Mouse (Mus musculus): ENCODE results near the gene Atp6v0d1. TPM values are rescaled to one million over a fixed set of nuclear protein-coding genes. Genes with fewer than 3 reads are reported as not detected.

Gene Atp6v0d1
- polyA plus RNA-seq, 1 experiment from 2014 or later = 96.2 TPM

DNA sequence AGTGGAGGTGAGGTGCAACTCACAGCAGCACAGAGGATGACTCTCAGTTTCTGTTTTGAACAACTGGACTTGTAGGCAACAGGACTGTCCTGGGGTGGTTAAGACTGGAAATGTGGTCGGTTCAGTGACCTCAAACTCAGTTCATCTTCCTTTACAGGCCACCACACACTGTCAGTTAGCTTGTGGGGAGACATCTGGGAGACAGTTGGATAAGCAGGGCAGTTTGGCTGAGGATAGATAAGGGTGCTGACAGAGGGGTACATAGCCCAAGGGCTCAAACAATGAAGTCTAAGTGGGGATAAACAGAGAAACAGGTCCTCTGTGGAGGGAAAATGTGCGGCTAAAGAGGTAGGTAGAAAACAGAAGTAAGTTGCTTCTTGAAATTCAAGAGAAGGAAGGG, 43.5 kb upstream of the Atp6v0d1 start:
- Histone ChIP-seq H3K4me2 (replicated peaks; ENCODE audit: low read depth) (no peak overlapping the region), H3K9ac (ENCODE audit: low read length) (no peak overlapping the region), H3K4me3 (ENCODE audit: low read depth, low read length) (no peak overlapping the region), H3K36me3 (ENCODE audit: control insufficient read depth, insufficient read depth, low read length) (no peaks in the 10 kb centered on the region), H3K27me3 (ENCODE audit: control insufficient read depth, insufficient read depth, low read length) (no peaks in the 10 kb centered on the region), H3K27ac (replicated peaks) (no peak overlapping the region), H3K9me3 (ENCODE audit: control insufficient read depth, low read length) (no peaks in the 10 kb centered on the region), H3K4me1 (replicated peaks; ENCODE audit: control insufficient read depth, insufficient read depth) (0 out of 2 replicates have a peak, but pooled peaks cover 4% of the 10 kb centered on the region)
- ATAC-seq (ENCODE audit: low FRiP score, low TSS enrichment) (no peak), DNase-seq (ENCODE audit: low spot score) (no peak)
- 67% methylated on average over 2 of the region's 2 CpGs for WGBS
- TF ChIP-seq EP300 (optimal IDR thresholded peaks at IDR 0.05) (no peak), CTCF (IDR thresholded peaks at IDR 0.05; ENCODE audit: low read depth) (no peak)

DNA sequence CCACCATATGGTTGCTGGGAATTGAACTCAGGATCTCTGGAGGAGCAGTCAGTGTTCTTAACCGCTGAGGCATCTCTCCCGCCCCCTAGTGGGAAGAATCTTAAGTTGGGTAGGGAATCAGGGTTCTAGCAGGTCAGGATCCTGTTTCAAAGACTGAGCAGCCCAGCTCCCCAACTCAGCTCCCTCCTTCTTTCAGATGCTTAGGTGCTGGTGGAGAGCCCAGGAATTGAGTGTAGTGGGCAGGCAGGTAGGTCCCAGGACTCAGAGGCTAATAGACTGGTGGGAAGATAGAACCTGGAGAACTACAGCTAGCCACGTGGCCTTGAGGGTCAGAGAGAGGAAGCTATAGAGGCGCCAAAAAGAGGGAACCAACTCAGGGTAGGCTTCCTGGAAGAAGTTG, 41.8 kb upstream of the Atp6v0d1 start:
- Histone ChIP-seq H3K4me2 (replicated peaks; ENCODE audit: low read depth) (no peak overlapping the region; the same call in 1 of the 2 replicates), H3K27ac (replicated peaks) (no peak overlapping the region), H3K9ac (ENCODE audit: low read length) (no peak overlapping the region), H3K27me3 (ENCODE audit: control insufficient read depth, insufficient read depth, low read length) (no peaks in the 10 kb centered on the region), H3K4me1 (replicated peaks; ENCODE audit: control insufficient read depth, insufficient read depth) (no peaks in the 10 kb centered on the region), H3K4me3 (ENCODE audit: low read depth, low read length) (no peak overlapping the region), H3K9me3 (ENCODE audit: control insufficient read depth, low read length) (no peaks in the 10 kb centered on the region), H3K36me3 (ENCODE audit: control insufficient read depth, insufficient read depth, low read length) (no peaks in the 10 kb centered on the region)
- TF ChIP-seq CTCF (IDR thresholded peaks at IDR 0.05; ENCODE audit: low read depth) = peak; percentile 69
- TF ChIP-seq EP300 (optimal IDR thresholded peaks at IDR 0.05) = no peak
- 42% methylated on average over 4 of the region's 4 CpGs for WGBS
- DNase-seq (ENCODE audit: low spot score) = no peak
- no peak for ATAC-seq (ENCODE audit: low FRiP score, low TSS enrichment)

DNA sequence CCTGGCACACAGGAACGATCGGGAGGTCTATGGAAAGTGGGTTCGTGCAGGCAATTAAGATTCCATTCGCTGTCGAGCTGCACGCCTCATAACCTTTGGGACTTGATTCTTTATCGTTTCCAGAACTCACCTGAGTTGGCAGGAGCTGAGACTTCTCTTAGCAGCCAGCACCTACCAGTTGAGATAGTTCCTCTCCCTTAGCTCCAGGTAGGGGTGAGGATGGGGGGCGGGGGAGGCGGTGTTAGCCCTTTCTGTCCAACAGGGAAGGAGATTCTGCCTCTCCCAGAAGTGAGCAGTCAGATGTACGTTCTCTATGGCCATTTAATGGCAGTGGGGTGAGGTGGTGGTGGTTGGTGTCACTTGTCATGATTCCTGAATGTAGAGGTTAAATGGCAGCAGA, 41.2 kb upstream of the Atp6v0d1 start:
- Histone ChIP-seq H3K36me3 (ENCODE audit: control insufficient read depth, insufficient read depth, low read length) (no peaks in the 10 kb centered on the region), H3K4me3 (ENCODE audit: low read depth, low read length) (peak overlapping the region; percentile 77), H3K27me3 (ENCODE audit: control insufficient read depth, insufficient read depth, low read length) (no peaks in the 10 kb centered on the region), H3K9ac (ENCODE audit: low read length) (peak overlapping the region; percentile 87), H3K4me2 (replicated peaks; ENCODE audit: low read depth) (peak overlapping the region; percentile 86), H3K9me3 (ENCODE audit: control insufficient read depth, low read length) (no peaks in the 10 kb centered on the region), H3K27ac (replicated peaks) (peak overlapping the region; percentile 92), H3K4me1 (replicated peaks; ENCODE audit: control insufficient read depth, insufficient read depth) (no peaks in the 10 kb centered on the region)
- 11% methylated on average over 10 of the region's 10 CpGs for WGBS
- TF ChIP-seq CTCF (IDR thresholded peaks at IDR 0.05; ENCODE audit: low read depth) (no peak), EP300 (optimal IDR thresholded peaks at IDR 0.05) (no peak)
- no peak for DNase-seq (ENCODE audit: low spot score)
- no peak for ATAC-seq (ENCODE audit: low FRiP score, low TSS enrichment)

DNA sequence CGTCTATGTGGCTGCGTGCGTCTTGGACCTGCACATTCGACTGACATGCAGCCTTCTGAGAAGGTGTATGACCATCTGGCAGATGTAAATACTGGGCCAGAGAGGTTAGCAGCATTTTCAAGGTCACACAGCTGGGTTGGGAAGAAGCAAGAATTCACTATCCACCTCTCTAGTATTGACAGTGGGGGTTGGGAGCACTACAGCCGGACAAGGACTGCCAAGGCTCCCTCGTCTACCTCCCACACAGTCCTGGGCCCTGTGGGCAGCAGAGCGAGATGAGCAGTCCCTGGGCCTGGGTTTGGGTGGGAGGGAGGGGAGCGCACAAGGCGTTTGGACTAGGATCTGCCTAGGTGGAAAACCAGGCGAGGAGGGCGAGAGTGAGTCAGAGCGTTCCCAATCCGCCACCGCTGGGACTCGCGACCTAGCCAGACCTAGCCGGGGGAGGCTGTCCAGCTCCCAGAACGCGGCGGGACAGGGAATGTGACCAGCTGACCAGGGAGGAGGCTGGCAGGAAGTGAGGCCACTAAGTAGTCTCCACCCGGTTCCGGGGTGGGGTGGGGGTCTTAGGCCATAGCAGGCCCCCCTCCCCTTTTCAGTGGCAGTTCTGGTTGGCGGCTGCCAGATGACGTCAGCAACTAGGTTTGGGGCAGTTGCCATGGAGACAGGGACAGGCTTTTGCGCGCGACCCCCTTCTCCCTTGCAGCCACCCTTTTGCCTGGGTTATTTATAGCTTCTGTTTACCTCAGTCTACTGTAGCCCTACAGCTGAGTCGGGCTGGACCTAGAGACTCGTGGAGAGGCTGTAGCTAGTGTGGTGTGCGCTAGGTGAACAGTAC, 40.6 kb upstream of the Atp6v0d1 start:
- Histone ChIP-seq H3K4me1 (replicated peaks; ENCODE audit: control insufficient read depth, insufficient read depth) (no peaks in the 10 kb centered on the region), H3K36me3 (ENCODE audit: control insufficient read depth, insufficient read depth, low read length) (no peaks in the 10 kb centered on the region), H3K4me3 (ENCODE audit: low read depth, low read length) (peak overlapping the region; percentile 77), H3K9ac (ENCODE audit: low read length) (peak overlapping the region; percentile 87), H3K27ac (replicated peaks) (peak overlapping the region; percentile 92), H3K4me2 (replicated peaks; ENCODE audit: low read depth) (peak overlapping the region; percentile 86), H3K9me3 (ENCODE audit: control insufficient read depth, low read length) (no peaks in the 10 kb centered on the region), H3K27me3 (ENCODE audit: control insufficient read depth, insufficient read depth, low read length) (no peaks in the 10 kb centered on the region)
- peak; percentile 77 for DNase-seq (ENCODE audit: low spot score)
- WGBS = under 1% methylated on average over 30 of the region's 30 CpGs
- TF ChIP-seq CTCF (IDR thresholded peaks at IDR 0.05; ENCODE audit: low read depth) = no peak
- no peak for TF ChIP-seq EP300 (optimal IDR thresholded peaks at IDR 0.05)
- peak; percentile 78 for ATAC-seq (ENCODE audit: low FRiP score, low TSS enrichment)

DNA sequence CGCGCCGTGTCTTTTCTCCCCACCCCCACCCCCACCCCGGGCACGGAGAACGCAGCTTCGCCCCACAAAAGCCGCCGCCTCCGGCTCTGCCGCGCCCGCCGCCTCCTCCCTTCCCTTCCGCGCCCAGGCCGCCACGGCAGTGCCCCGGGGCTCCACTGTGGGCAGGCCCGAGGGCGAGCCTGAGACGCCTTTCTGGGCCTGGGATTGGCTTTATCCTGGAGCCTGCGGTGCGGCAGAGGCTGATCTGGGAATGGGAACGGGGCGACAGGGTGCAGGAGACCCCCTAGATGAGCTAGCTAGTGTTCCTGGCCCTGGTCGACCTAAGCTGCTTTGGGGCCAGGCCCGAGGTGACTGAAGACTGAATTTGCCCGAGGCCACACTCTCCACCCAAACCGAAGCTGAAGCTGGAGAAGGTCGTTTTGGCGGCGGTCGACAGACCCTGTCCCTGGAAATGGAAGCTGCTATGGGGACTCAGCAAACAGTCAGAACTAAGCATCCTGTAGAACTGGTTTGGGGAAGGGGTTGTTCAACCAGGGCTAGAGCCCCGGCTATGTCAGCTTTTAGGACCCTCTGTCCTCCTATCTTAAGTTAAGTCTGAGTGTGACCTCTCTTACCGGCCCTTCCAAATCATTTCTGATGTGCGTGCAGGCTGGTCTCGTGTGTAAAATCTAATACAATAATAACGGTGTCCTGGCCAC, 39.8 kb upstream of the Atp6v0d1 start:
- no peaks in the 10 kb centered on the region for H3K9me3 ChIP-seq (ENCODE audit: control insufficient read depth, low read length)
- peak overlapping the region; percentile 87 for H3K9ac ChIP-seq (ENCODE audit: low read length)
- no peaks in the 10 kb centered on the region for H3K27me3 ChIP-seq (ENCODE audit: control insufficient read depth, insufficient read depth, low read length)
- ATAC-seq (ENCODE audit: low FRiP score, low TSS enrichment) = peak; percentile 68
- no peaks in the 10 kb centered on the region for H3K36me3 ChIP-seq (ENCODE audit: control insufficient read depth, insufficient read depth, low read length)
- H3K27ac ChIP-seq (replicated peaks) = peak overlapping the region; percentile 92
- WGBS = under 1% methylated on average over 35 of the region's 39 CpGs
- peak; percentile 71 for DNase-seq (ENCODE audit: low spot score)
- H3K4me3 ChIP-seq (ENCODE audit: low read depth, low read length) = peak overlapping the region; percentile 77
- TF ChIP-seq CTCF (IDR thresholded peaks at IDR 0.05; ENCODE audit: low read depth) (no peak), EP300 (optimal IDR thresholded peaks at IDR 0.05) (no peak)
- no peaks in the 10 kb centered on the region for H3K4me1 ChIP-seq (replicated peaks; ENCODE audit: control insufficient read depth, insufficient read depth)
- peak overlapping the region; percentile 86 for H3K4me2 ChIP-seq (replicated peaks; ENCODE audit: low read depth)
